Mouse (Mus musculus) neutrophil, adult 5-6 weeks (primary cell): Measurements from ENCODE around the gene Gal3st2b. TPM values are rescaled to one million over a fixed set of nuclear protein-coding genes. Genes with fewer than 3 reads are reported as not detected.
"Not testable (repeated sequence)": the region's sequence is repeated elsewhere in the genome, so short reads cannot be mapped to it uniquely, and the experiment has no call there.

Source experiments
- ATAC-seq: fragments of 151-379, 151-347 bp; 2 replicates; pipeline ENCODE4 v1.8.0; 2017; ENCODE audit warnings: mild to moderate bottlenecking, moderate TSS enrichment; ENCODE audit not compliant: insufficient number of reproducible peaks, poor library complexity, low FRiP score, severe bottlenecking; ENCODE audit errors: extremely low read depth
- total RNA-seq: library from RNA; stranded (forward); fragments of 200-1000 nt; gene quantifications from 2 replicates; pipeline ENCODE4 v1.2.3, GENCODE M21; 2017

Gal3st2b gene
- total RNA-seq, 1 experiment from 2014 or later = not detected

GRCm38 (mm10) chr1:93970797-93971196, 52.7 kb downstream of the Gal3st2b start:
- not testable (repeated sequence) for ATAC-seq

GRCm38 (mm10) chr1:93975764-93976163, 57.7 kb downstream of the Gal3st2b start:
- not testable (repeated sequence) for ATAC-seq

- peak; percentile 53 for ATAC-seq
These were observed 60.2 kb downstream of the Gal3st2b start for GRCm38 (mm10) chr1:93978287-93978686.

DNA sequence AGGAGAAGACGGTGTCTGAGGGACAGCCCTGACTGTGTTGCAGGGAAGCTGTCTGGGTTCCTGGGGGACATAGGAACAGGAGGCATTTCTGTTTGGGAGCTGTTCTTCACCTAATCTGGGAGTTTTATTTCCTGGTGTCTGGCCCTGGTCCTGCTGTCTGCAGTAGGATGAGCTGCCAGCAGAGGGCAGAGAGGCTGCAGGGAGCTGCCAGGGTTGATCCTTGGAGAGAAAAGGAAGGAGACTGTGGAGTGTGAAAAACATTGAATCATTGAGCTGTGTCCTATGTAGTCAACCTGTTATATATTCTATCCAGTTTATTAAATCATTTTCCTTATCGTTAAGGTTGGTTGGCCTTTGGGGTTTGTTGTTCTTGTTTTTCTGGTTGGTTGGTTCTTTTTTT, 62.8 kb downstream of the Gal3st2b start:
- not testable (repeated sequence) for ATAC-seq

DNA sequence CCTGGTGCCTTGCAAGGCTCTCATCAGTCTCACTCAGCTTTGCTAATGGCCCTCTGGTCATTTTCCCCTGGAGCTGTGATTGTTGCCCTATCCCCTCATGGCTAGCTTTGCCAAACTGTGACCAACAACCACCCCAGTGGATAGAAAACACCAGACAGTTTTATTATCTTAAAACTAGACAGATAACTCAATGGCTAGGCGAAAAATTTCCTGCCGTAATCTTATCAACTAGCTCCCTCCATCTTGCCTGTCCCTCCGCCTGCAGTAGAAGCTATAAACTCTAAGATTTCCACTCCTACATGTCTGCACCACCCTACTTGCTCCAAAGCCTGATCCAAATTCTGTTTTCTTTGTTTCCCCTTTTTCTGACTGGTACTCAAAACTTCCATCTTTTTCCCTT, 68.1 kb downstream of the Gal3st2b start:
- no peak for ATAC-seq

DNA sequence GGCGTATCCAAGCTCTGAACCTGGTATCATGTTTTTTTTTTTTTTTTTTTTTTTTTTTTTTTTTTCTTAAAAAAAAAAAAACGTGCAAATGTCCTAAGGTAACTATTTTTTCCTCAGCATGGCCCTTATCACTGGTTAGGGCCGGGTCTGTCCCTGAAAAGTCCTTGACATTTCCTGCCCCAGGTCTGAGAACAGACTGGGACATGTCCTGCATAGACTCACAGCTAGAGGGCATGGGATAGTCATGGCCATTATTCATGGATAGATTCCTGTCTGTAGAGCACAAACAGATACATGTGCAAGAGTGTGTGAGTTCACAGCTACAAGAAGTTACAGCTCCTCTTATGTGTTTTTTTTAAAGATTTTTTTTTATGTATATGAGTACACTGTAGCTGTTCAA, 70.7 kb downstream of the Gal3st2b start:
- ATAC-seq = no peak

- not testable (repeated sequence) for ATAC-seq
These were observed 72.1 kb downstream of the Gal3st2b start, which contains the start of gene Gal3st2c for GRCm38 (mm10) chr1:93990209-93990608. Gal3st2c (plus strand) TSS chr1:93990509.

DNA sequence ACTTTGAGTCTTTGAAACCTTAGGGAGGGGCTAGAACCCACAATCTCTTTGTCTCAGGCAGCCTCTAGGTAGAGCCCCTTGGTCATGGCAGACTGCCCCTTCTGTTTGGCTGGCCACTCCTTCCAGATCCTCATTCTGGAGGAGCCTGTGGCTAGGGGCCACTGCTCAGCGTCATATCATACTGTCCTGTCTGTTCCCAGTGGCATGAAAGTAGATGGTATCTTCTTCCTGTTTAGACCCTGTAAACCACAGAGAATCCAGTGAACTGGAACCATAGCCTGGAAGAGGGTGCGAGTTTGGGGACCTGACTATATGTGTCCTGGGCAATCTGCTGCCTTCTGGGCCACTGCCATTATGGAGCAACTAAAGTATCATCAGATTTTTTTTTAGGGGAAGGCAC, 73.0 kb downstream of the Gal3st2b start:
- ATAC-seq = not testable (repeated sequence)

DNA sequence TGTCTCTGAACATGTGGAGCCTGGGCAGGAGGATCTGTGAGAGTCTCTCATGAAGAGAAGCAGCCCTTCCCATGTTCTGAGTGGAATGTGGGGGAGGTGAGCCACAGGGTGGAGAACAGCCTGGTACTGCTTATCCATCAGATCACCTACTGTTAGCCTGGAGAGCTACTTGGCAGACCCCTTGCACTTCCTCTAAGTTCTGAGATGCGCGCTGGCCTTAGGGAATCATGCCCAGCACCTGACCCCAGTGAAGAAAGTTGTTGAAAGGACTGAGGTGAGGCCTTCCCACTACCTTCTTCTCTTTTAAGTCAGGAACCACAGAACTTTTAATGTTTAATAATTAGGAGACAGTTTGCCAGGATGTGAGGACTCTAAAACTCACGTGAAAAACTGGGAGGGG, 73.4 kb downstream of the Gal3st2b start:
- not testable (repeated sequence) for ATAC-seq

Other genes with a start within 250 kb of the Gal3st2b start
- not detected in 2 replicates for gene Bok, start 232.7 kb upstream of the Gal3st2b start, total RNA-seq
- gene Atg4b, start 166.8 kb upstream of the Gal3st2b start, total RNA-seq = 50.0 and 57.3 TPM in 2 replicates
- 10.9 and 12.8 TPM in 2 replicates for gene Thap4, start 163.4 kb upstream of the Gal3st2b start, total RNA-seq
- 36.5 and 48.5 TPM in 2 replicates for gene Dtymk, start 116.4 kb upstream of the Gal3st2b start, total RNA-seq
- 25.2 and 30.5 TPM in 2 replicates for gene Ing5, start 114.3 kb upstream of the Gal3st2b start, total RNA-seq
- gene D2hgdh, start 93.4 kb upstream of the Gal3st2b start, total RNA-seq = 35.4 and 40.1 TPM in 2 replicates
- not detected in 2 replicates for gene Gal3st2, start 57.0 kb upstream of the Gal3st2b start, total RNA-seq
- gene Gal3st2c, start 72.2 kb downstream of the Gal3st2b start, total RNA-seq = not detected in 2 replicates
- not detected in 2 replicates for gene Neu4, start 102.1 kb downstream of the Gal3st2b start, total RNA-seq
- 0.35 TPM in 1 of 2 replicates, not detected in the other for gene Pdcd1, start 134.2 kb downstream of the Gal3st2b start, total RNA-seq